Mouse (Mus musculus): ENCODE measurements around the gene Dlec1. TPM values are rescaled to one million over a fixed set of nuclear protein-coding genes. Genes with fewer than 3 reads are reported as not detected.

Dlec1 gene
- polyA plus RNA-seq, 1 experiment from 2014 or later = 6.6 TPM

DNA sequence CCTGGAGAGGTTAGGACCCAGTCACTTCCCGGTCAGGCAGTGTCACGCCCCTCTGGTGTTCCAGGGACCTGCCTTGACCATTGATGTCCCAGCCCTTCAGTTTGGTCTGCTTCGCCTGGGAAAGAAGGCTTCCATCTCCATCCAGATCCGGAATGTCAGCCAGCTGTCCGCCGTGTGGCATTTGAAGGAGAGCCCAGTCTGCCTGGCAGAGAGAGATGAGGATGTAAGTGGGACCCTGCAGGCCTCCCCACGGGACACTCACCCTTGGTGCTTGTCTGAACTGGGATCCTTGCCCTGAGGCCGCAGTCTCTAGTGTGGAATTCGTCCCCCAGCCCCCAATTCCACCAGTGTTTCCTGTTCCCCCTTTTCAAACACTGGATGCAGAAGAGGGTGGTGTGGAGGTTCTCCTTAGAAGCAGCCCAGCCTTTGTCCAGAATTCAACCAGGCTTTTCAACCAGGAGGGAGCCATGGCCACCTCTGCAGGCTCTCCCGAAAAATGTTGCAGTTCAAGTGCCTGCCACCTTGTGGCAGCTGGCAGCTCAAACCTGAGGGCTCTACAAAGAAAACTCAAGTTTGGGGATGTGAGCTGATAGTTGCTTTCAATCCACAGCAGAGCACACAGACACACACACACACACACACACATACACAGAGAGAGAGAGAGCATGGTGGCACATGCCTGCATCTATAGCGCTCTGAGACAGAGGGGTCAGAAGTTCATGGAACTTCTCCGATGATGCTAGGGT, 26.3 kb downstream of the Dlec1 start:
- no peaks in the 10 kb centered on the region for H3K36me3 ChIP-seq (ENCODE audit: insufficient read depth, low read length)
- H3K4me2 ChIP-seq (ENCODE audit: low read length) = no peak overlapping the region
- H3K27me3 ChIP-seq (ENCODE audit: insufficient read depth, low read length) = no peaks in the 10 kb centered on the region
- no peak overlapping the region for H3K4me3 ChIP-seq (replicated peaks; ENCODE audit: low read depth, low read length)
- peak; percentile 56 for TF ChIP-seq CTCF (IDR thresholded peaks at IDR 0.05; ENCODE audit: low read depth)
- no peak overlapping the region for H3K9ac ChIP-seq (ENCODE audit: low read depth, low read length)
- ATAC-seq (replicated peaks; ENCODE audit: low FRiP score, low read depth) (no peak), DNase-seq (ENCODE audit: low spot score) (no peak)
- H3K9me3 ChIP-seq (replicated peaks; ENCODE audit: low read length) = no peaks in the 10 kb centered on the region
- WGBS = 85% methylated on average over 12 of the region's 12 CpGs
- H3K27ac ChIP-seq = no peak overlapping the region
- H3K4me1 ChIP-seq (replicated peaks; ENCODE audit: insufficient read depth, low read length) = no peaks in the 10 kb centered on the region

DNA sequence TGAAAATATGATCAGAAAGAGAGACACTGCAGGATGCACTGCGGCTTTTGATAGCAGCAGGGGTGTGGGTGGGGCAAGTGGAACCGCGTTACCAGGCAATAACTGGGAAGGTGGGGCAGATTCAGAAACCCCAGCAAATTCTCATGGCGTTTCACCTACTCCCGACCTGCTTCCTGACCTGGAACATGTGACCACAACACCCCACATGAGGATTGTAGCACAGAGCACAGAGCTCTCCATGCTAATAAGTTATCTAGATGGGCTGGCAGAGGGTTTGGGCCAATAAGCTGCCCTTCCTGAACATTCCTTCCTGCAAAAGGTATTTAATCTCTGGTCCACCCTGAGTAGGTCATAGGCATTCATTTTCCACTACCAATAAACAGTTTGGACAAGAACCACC, 28.4 kb downstream of the Dlec1 start:
- H3K9ac ChIP-seq (ENCODE audit: low read depth, low read length) = no peak overlapping the region
- H3K36me3 ChIP-seq (ENCODE audit: insufficient read depth, low read length) = no peaks in the 10 kb centered on the region
- no peak overlapping the region for H3K4me3 ChIP-seq (replicated peaks; ENCODE audit: low read depth, low read length)
- WGBS = 47% methylated on average over 5 of the region's 5 CpGs
- H3K27ac ChIP-seq = no peak overlapping the region
- TF ChIP-seq CTCF (IDR thresholded peaks at IDR 0.05; ENCODE audit: low read depth) = no peak
- H3K27me3 ChIP-seq (ENCODE audit: insufficient read depth, low read length) = no peaks in the 10 kb centered on the region
- no peaks in the 10 kb centered on the region for H3K9me3 ChIP-seq (replicated peaks; ENCODE audit: low read length)
- ATAC-seq (replicated peaks; ENCODE audit: low FRiP score, low read depth) = peak; percentile 19; the same call in 1 of the 2 replicates
- no peak overlapping the region for H3K4me2 ChIP-seq (ENCODE audit: low read length)
- no peaks in the 10 kb centered on the region for H3K4me1 ChIP-seq (replicated peaks; ENCODE audit: insufficient read depth, low read length)
- DNase-seq (ENCODE audit: low spot score) = no peak

DNA sequence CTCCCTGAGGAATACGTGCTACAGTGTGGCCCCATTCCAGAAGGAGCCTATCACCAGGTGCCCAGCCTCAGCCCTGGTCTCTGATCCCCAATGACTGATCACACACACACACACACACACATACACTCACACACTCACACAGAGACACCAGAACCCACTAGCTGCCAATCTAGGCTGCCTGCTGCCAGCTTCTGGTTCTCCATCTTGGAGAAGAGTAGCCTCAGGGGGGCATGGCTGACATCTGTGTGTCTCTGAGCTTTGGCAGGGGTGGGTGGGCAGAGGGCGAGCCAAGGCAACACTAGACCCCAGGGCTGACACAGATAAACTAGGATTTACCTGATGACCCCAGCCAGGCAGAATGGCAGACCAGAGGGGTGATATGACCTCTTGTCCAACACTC, 36.6 kb downstream of the Dlec1 start:
- no peak for ATAC-seq (replicated peaks; ENCODE audit: low FRiP score, low read depth)
- WGBS = 82% methylated on average over 2 of the region's 2 CpGs
- no peaks in the 10 kb centered on the region for H3K9me3 ChIP-seq (replicated peaks; ENCODE audit: low read length)
- no peaks in the 10 kb centered on the region for H3K27me3 ChIP-seq (ENCODE audit: insufficient read depth, low read length)
- no peak overlapping the region for H3K27ac ChIP-seq
- H3K36me3 ChIP-seq (ENCODE audit: insufficient read depth, low read length) = no peaks in the 10 kb centered on the region
- H3K4me2 ChIP-seq (ENCODE audit: low read length) = no peak overlapping the region
- H3K4me1 ChIP-seq (replicated peaks; ENCODE audit: insufficient read depth, low read length) = no peaks in the 10 kb centered on the region
- no peak for TF ChIP-seq CTCF (IDR thresholded peaks at IDR 0.05; ENCODE audit: low read depth)
- no peak for DNase-seq (ENCODE audit: low spot score)
- no peak overlapping the region for H3K4me3 ChIP-seq (replicated peaks; ENCODE audit: low read depth, low read length)
- no peak overlapping the region for H3K9ac ChIP-seq (ENCODE audit: low read depth, low read length)

DNA sequence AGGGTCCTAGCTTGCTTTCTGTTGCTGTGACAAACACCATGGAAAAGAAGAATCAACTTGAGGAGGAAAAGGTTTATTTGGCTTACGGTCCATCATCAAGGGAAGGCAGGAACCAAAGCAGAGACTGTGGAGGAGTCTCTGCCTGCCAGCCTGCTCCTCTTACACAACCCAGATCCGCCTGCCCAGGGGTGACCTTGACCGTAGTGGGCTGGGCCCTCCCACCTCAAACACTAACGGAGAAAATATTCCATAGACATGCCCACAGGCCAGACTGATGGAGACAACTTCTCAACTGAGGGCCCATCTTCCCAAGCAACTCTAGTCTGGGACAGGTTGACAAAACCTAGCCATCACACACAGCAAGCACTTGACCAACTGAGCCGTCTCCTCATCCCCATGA, 39.8 kb downstream of the Dlec1 start:
- H3K9me3 ChIP-seq (replicated peaks; ENCODE audit: low read length) = no peaks in the 10 kb centered on the region
- no peak overlapping the region for H3K27ac ChIP-seq
- H3K4me2 ChIP-seq (ENCODE audit: low read length) = no peak overlapping the region
- no peaks in the 10 kb centered on the region for H3K36me3 ChIP-seq (ENCODE audit: insufficient read depth, low read length)
- 55% methylated on average over 5 of the region's 5 CpGs for WGBS
- ATAC-seq (replicated peaks; ENCODE audit: low FRiP score, low read depth) (no peak), DNase-seq (ENCODE audit: low spot score) (no peak)
- no peak for TF ChIP-seq CTCF (IDR thresholded peaks at IDR 0.05; ENCODE audit: low read depth)
- H3K9ac ChIP-seq (ENCODE audit: low read depth, low read length) = no peak overlapping the region
- no peaks in the 10 kb centered on the region for H3K27me3 ChIP-seq (ENCODE audit: insufficient read depth, low read length)
- H3K4me3 ChIP-seq (replicated peaks; ENCODE audit: low read depth, low read length) = no peak overlapping the region
- H3K4me1 ChIP-seq (replicated peaks; ENCODE audit: insufficient read depth, low read length) = no peaks in the 10 kb centered on the region

DNA sequence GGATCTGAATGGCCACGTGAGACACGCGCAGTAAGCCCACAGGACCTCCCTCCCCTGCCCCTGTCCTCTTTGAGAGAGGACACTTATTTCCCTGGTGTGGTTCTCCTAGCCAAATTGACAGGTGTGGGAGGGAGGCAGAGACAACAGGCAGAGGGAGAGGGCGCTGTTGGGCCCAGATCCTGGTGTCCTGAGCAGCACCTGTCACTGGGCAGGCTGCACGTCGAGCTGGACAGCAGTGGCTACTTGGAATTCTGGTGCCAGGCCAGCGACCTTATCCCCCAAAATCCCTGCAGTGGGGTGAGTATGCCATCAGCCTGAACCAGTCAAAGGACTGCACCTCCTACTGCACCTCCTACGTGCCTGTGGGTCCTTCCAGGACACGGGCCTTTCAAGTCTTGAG, 41.1 kb downstream of the Dlec1 start:
- H3K4me3 ChIP-seq (replicated peaks; ENCODE audit: low read depth, low read length) = no peak overlapping the region
- 69% methylated on average over 9 of the region's 9 CpGs for WGBS
- H3K9me3 ChIP-seq (replicated peaks; ENCODE audit: low read length) = no peaks in the 10 kb centered on the region
- no peaks in the 10 kb centered on the region for H3K27me3 ChIP-seq (ENCODE audit: insufficient read depth, low read length)
- no peak for DNase-seq (ENCODE audit: low spot score)
- H3K4me1 ChIP-seq (replicated peaks; ENCODE audit: insufficient read depth, low read length) = no peaks in the 10 kb centered on the region
- no peak for ATAC-seq (replicated peaks; ENCODE audit: low FRiP score, low read depth)
- H3K9ac ChIP-seq (ENCODE audit: low read depth, low read length) = no peak overlapping the region
- TF ChIP-seq CTCF (IDR thresholded peaks at IDR 0.05; ENCODE audit: low read depth) = no peak; the same call in 1 of the 2 replicates
- no peak overlapping the region for H3K4me2 ChIP-seq (ENCODE audit: low read length)
- H3K36me3 ChIP-seq (ENCODE audit: insufficient read depth, low read length) = no peaks in the 10 kb centered on the region
- no peak overlapping the region for H3K27ac ChIP-seq

DNA sequence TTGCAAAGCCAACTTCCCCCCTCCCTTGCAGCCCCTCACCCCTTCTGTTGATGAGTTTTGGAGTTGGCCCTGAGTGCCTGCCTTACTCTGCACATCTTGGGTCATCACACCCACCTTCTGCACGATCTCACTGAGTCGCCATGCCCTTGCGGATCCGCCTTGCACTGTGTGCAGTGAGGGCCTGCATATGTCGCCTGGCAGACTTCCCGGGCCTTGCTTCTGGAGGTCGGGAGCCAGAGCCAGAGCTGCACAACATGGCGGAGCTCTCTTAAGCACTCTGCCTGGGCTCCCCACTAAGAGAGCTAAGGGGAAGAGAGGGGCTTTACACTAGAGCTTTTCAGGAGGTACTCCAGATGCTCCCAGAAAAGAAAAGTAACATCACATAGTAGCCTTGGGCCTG, 42.4 kb downstream of the Dlec1 start:
- Histone ChIP-seq H3K36me3 (ENCODE audit: insufficient read depth, low read length) (no peaks in the 10 kb centered on the region), H3K4me1 (replicated peaks; ENCODE audit: insufficient read depth, low read length) (no peaks in the 10 kb centered on the region), H3K27me3 (ENCODE audit: insufficient read depth, low read length) (no peaks in the 10 kb centered on the region), H3K4me2 (ENCODE audit: low read length) (no peak overlapping the region), H3K9me3 (replicated peaks; ENCODE audit: low read length) (no peaks in the 10 kb centered on the region), H3K27ac (no peak overlapping the region), H3K4me3 (replicated peaks; ENCODE audit: low read depth, low read length) (no peak overlapping the region), H3K9ac (ENCODE audit: low read depth, low read length) (no peak overlapping the region)
- 77% methylated on average over 8 of the region's 8 CpGs for WGBS
- TF ChIP-seq CTCF (IDR thresholded peaks at IDR 0.05; ENCODE audit: low read depth) = no peak
- no peak for ATAC-seq (replicated peaks; ENCODE audit: low FRiP score, low read depth)
- DNase-seq (ENCODE audit: low spot score) = no peak

DNA sequence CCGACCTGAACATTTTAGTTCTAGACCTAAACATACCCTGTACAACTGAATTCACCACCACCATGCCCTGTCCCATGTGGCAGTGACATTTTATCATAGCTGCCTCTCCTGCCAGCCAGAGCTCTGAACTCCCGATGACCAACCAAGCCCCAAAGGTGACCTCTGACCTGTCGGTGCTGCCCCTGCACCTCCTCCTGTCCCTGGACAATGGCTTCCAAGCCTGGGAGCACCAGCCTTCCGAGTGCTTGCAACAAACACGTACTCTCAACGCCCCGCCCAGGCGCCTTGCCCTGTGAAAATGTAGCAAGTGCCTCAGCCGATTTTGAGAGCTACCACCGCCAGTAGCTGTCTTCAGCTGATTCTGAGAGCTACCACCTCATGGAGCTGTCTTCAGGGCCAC, 42.9 kb downstream of the Dlec1 start:
- H3K9ac ChIP-seq (ENCODE audit: low read depth, low read length) = no peak overlapping the region
- H3K27ac ChIP-seq = no peak overlapping the region
- H3K36me3 ChIP-seq (ENCODE audit: insufficient read depth, low read length) = no peaks in the 10 kb centered on the region
- no peak overlapping the region for H3K4me2 ChIP-seq (ENCODE audit: low read length)
- ATAC-seq (replicated peaks; ENCODE audit: low FRiP score, low read depth) (no peak), DNase-seq (ENCODE audit: low spot score) (no peak)
- 62% methylated on average over 10 of the region's 10 CpGs for WGBS
- no peaks in the 10 kb centered on the region for H3K4me1 ChIP-seq (replicated peaks; ENCODE audit: insufficient read depth, low read length)
- H3K4me3 ChIP-seq (replicated peaks; ENCODE audit: low read depth, low read length) = no peak overlapping the region
- no peak for TF ChIP-seq CTCF (IDR thresholded peaks at IDR 0.05; ENCODE audit: low read depth)
- H3K9me3 ChIP-seq (replicated peaks; ENCODE audit: low read length) = no peaks in the 10 kb centered on the region
- no peaks in the 10 kb centered on the region for H3K27me3 ChIP-seq (ENCODE audit: insufficient read depth, low read length)
